Mouse (Mus musculus): ENCODE results near the gene Tspan4. TPM values are rescaled to one million over a fixed set of nuclear protein-coding genes. Genes with fewer than 3 reads are reported as not detected.

Tspan4 gene
- polyA plus RNA-seq, 1 experiment from 2014 or later, result 57.1 TPM

DNA sequence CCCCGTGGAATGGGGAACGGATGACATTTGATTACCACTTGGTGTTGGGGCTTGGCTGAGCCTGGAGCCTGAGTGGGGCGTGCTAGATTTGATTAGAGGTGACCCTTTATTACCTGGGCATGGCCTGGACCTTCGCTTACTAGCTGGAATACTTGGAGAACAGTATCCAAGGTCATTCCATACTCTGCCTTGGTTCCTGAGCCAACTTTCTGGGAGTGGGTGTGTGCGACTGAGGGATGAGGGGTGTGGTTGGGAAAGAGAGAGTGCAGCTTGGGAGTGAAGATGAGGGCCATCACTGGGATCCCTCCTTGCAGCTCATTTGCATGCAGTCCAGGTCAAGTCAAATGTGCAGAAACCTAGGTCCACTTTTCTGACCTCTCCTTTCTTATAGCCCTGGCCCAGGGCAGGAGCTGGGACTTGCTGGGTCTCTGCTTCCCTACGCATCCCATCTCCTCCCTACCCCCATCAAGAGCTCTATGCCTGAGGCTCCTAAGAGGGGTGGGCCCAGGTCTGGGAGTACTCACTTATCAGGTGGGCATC is 8.1 kb downstream of the Tspan4 start:
- Histone ChIP-seq H3K9ac (peak overlapping the region; percentile 80), H3K4me1 (replicated peaks) (peaks cover 77% of the 10 kb centered on the region), H3K27ac (replicated peaks) (no peak overlapping the region), H3K27me3 (peaks cover 17% of the 10 kb centered on the region), H3K9me3 (no peaks in the 10 kb centered on the region), H3K4me2 (peak overlapping the region; percentile 89), H3K36me3 (no peaks in the 10 kb centered on the region), H3K4me3 (peak overlapping the region; percentile 62)
- no peak for ATAC-seq (ENCODE audit: low read depth)
- 67% methylated on average over 6 of the region's 6 CpGs for WGBS

DNA sequence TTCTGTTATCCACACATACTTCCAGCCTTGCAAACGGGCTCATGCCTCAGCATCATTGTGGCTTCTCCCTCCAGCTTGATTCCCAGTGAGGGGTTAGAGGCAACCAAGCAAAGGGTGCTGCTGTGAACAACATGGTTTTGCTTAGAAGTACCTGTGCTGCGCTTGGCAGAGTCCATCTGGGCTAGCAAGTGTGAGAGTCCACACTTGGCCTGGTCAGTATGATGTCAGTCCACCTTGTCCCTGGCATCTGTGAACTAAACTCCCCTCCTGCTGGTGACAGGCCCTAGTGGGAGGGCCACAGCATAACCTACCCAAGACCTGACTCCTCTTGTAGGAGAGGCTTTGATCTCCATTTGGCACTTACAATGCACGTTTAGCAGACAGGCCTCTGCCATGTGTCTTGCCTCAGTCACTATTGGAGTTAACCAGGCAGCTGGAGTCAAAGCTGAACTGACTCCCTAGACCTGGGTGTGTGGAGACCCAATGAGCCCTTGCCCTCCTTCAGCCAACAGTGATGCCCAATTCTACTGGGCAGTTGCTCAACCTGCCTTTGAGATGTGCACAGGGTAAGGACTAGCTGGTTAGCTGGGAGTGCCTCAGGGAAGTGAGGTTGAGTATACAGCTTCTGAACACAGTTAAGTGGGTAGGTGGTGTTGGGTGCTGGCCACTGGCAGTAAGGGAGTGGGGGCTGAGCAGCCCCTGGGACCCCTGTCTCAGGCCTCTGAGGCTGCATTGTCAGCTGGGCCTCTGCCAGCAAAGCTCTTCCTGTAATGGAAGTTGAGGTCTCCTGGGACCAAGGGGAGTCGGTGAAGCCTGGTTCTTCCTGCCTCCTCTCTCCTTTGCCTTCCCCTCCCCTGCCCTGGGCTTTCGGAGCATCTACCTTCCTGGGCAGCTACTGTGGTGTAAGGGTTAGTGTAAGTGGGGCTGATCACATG is 9.4 kb downstream of the Tspan4 start:
- ATAC-seq (ENCODE audit: low read depth), result no peak
- peaks cover 77% of the 10 kb centered on the region for H3K4me1 ChIP-seq (replicated peaks)
- H3K27ac ChIP-seq (replicated peaks), result peak overlapping the region; percentile 59
- H3K9ac ChIP-seq, result no peak overlapping the region
- H3K27me3 ChIP-seq, result peaks cover 14% of the 10 kb centered on the region
- H3K4me2 ChIP-seq, result peak overlapping the region; percentile 89
- no peaks in the 10 kb centered on the region for H3K36me3 ChIP-seq
- H3K4me3 ChIP-seq, result no peak overlapping the region
- no peaks in the 10 kb centered on the region for H3K9me3 ChIP-seq
- WGBS, result 60% methylated on average over 5 of the region's 5 CpGs

DNA sequence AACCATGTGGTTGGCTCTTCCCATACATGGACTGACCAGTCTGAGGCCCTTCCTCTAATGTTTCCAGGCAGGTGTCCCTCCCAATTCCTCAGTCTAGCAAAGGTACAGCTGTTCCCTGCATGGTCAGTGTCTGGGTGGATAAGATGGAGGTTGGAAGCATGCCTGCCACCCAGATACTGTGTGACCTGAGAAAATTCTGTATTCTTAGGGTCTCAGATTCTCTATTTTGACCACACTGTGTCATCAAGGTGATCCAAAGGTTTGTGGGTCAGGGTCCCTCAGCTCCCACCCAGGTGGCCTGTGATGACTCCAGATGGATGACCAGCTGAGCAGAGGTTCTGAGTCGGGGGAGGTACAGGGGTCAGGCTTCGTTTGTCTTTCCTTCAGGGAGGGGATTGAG is 10.1 kb downstream of the Tspan4 start:
- Histone ChIP-seq H3K36me3 (no peaks in the 10 kb centered on the region), H3K9ac (no peak overlapping the region), H3K4me3 (no peak overlapping the region), H3K9me3 (no peaks in the 10 kb centered on the region), H3K4me1 (replicated peaks) (peaks cover 76% of the 10 kb centered on the region), H3K27ac (replicated peaks) (no peak overlapping the region), H3K4me2 (no peak overlapping the region), H3K27me3 (peaks cover 14% of the 10 kb centered on the region)
- ATAC-seq (ENCODE audit: low read depth), result no peak
- WGBS, result 86% methylated on average over 2 of the region's 2 CpGs

DNA sequence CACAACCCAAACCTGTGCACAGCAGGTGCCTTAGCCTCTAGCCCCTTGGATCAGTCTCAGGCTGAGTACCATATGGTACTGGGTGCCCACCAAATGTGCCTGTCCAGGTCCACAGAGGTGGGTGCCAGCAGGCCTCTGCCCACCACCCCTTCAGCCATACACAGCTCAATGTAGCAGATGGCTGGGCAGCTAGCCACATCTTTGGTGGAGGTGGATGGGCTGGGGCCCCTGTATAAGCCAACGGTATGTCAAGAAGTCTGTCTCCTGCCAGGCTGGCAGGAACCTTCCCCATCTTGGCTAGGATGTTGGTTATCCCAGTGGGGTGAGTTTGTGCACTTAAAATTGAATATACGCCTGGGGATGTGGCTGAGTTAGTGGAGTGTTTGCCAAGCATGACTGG is 10.6 kb downstream of the Tspan4 start:
- 0 out of 2 replicates have a peak, but pooled peaks cover 1% of the 10 kb centered on the region for H3K36me3 ChIP-seq
- peaks cover 72% of the 10 kb centered on the region for H3K4me1 ChIP-seq (replicated peaks)
- H3K9me3 ChIP-seq, result no peaks in the 10 kb centered on the region
- ATAC-seq (ENCODE audit: low read depth), result no peak
- H3K27me3 ChIP-seq, result peaks cover 14% of the 10 kb centered on the region
- H3K4me2 ChIP-seq, result no peak overlapping the region
- 85% methylated on average over 2 of the region's 2 CpGs for WGBS
- no peak overlapping the region for H3K27ac ChIP-seq (replicated peaks)
- H3K9ac ChIP-seq, result no peak overlapping the region
- H3K4me3 ChIP-seq, result no peak overlapping the region

DNA sequence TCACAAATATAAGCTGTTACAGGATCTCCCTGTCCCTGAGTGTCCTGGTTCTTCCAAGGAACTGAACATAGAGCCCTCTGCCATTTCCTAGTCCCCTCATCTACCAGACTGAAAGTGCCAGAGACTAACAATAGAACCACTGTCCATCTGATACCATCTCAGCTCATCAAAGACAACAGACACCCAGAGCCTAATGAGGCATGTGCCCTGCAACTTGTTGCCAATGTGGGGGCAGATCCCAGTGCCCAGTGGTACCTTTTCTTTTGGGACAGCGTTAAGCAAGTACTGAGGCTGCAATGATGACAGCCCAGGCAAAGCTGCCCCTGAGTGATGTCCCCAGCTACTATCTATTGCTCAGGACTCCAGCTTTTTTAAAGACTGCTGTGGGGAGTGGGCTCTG is 11.2 kb downstream of the Tspan4 start:
- Histone ChIP-seq H3K27me3 (peaks cover 14% of the 10 kb centered on the region), H3K4me1 (replicated peaks) (peaks cover 66% of the 10 kb centered on the region), H3K9me3 (no peaks in the 10 kb centered on the region), H3K27ac (replicated peaks) (no peak overlapping the region), H3K4me3 (no peak overlapping the region), H3K9ac (no peak overlapping the region), H3K36me3 (peaks cover 4% of the 10 kb centered on the region; the same call in 1 of the 2 replicates), H3K4me2 (no peak overlapping the region)
- no peak for ATAC-seq (ENCODE audit: low read depth)
- 87% methylated on average over 1 of the region's 1 CpGs for WGBS

DNA sequence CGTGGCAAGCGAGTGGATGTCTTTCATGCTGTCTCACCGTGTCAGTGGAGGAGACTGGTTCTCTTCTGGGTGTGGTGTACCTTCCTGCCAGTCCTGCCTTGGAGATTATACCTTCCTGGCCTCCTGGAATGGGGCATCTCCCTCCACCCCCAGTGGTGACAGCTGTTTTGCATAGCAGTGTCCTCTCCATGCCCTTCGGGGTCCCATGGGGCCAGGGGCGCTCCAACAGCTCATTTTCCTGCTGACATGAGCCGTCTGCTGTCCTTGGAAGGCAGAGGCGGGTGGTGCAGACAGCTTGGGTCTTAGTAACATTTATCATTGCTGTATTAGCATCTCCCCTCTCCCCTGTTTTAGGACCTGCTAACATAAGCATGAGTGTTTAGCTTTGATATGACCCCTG is 12.1 kb downstream of the Tspan4 start:
- H3K27ac ChIP-seq (replicated peaks), result peak overlapping the region; percentile 52; the same call in 1 of the 2 replicates
- WGBS, result 57% methylated on average over 7 of the region's 7 CpGs
- H3K27me3 ChIP-seq, result peaks cover 14% of the 10 kb centered on the region
- no peak overlapping the region for H3K4me2 ChIP-seq
- H3K36me3 ChIP-seq, result peaks cover 13% of the 10 kb centered on the region
- no peak for ATAC-seq (ENCODE audit: low read depth)
- H3K9me3 ChIP-seq, result no peaks in the 10 kb centered on the region
- H3K9ac ChIP-seq, result 0 out of 2 replicates have a peak overlapping the region, but pooled peaks have one; percentile 36
- no peak overlapping the region for H3K4me3 ChIP-seq
- peaks cover 58% of the 10 kb centered on the region for H3K4me1 ChIP-seq (replicated peaks)

DNA sequence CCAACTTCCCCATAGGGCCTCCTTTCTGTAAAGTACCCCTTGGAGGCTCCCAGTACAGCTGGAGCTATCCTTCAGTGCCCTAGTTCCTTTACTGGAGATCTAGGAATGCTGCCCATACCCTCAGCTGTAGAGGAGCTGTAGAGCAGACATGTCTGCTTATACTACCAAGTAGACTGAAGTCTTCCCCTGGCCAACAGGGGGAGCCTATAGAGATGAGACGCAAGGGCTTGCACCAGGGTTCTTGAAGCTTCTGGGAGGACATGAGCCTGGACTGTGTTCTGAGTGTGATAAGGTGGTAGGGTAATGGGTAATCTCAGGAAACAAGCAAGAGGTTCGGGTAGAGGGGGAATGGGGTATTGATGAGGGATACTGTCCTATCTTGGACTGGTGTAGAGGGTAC is 16.1 kb downstream of the Tspan4 start:
- WGBS, result 88% methylated on average over 2 of the region's 2 CpGs
- no peak overlapping the region for H3K4me2 ChIP-seq
- no peak overlapping the region for H3K27ac ChIP-seq (replicated peaks)
- H3K4me3 ChIP-seq, result no peak overlapping the region
- H3K9me3 ChIP-seq, result no peaks in the 10 kb centered on the region
- no peaks in the 10 kb centered on the region for H3K27me3 ChIP-seq
- no peak for ATAC-seq (ENCODE audit: low read depth)
- H3K4me1 ChIP-seq (replicated peaks), result peaks cover 19% of the 10 kb centered on the region
- H3K36me3 ChIP-seq, result peaks cover 41% of the 10 kb centered on the region
- H3K9ac ChIP-seq, result no peak overlapping the region

DNA sequence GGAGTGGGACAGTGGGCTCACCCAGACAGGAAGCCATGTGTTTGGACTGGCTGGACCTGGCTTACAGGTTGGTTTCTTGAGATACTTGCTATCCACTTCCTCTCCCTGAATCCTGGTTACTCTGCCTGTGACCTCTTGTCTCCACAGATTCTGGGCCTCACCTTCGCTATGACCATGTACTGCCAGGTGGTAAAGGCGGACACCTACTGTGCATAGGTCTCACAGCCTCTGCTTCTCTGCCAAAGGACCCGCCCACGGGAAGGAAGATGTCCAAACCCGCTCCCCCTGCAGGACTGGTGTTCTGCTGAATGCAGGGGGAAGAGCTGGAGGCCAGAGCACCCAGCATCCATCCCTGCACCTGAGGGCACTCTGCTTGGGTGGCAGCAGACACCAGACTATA is 17.7 kb downstream of the Tspan4 start:
- no peaks in the 10 kb centered on the region for H3K27me3 ChIP-seq
- H3K36me3 ChIP-seq, result peaks cover 53% of the 10 kb centered on the region
- H3K9me3 ChIP-seq, result no peaks in the 10 kb centered on the region
- no peak overlapping the region for H3K4me3 ChIP-seq
- 91% methylated on average over 5 of the region's 5 CpGs for WGBS
- H3K4me2 ChIP-seq, result no peak overlapping the region
- peaks cover 3% of the 10 kb centered on the region; the same call in 1 of the 2 replicates for H3K4me1 ChIP-seq (replicated peaks)
- no peak for ATAC-seq (ENCODE audit: low read depth)
- no peak overlapping the region for H3K27ac ChIP-seq (replicated peaks)
- H3K9ac ChIP-seq, result no peak overlapping the region

DNA sequence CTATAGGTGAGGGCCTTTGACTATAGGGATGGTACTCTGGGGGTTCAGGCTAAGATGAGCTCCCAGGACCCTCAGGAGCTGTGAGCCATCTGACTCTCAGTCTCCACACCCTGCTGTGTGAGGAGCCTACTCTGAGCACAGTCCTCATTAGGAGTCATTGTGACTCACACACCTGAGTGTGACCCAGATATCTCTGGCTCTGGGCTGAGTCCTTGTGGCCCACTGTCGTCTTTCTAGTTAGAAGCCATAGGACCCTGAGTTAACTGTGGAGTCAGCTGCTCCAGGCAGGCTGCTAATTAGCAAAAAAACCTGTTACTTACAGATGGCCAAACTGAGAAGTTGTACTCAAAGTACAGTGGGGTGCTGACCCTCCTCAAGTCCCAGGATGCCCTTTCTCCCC is 18.7 kb downstream of the Tspan4 start:
- Histone ChIP-seq H3K9me3 (no peaks in the 10 kb centered on the region), H3K4me2 (no peak overlapping the region), H3K4me3 (no peak overlapping the region), H3K9ac (no peak overlapping the region), H3K36me3 (peaks cover 58% of the 10 kb centered on the region), H3K27me3 (no peaks in the 10 kb centered on the region), H3K4me1 (replicated peaks) (no peaks in the 10 kb centered on the region), H3K27ac (replicated peaks) (no peak overlapping the region)
- no peak for ATAC-seq (ENCODE audit: low read depth)
- 91% methylated on average over 1 of the region's 1 CpGs for WGBS

DNA sequence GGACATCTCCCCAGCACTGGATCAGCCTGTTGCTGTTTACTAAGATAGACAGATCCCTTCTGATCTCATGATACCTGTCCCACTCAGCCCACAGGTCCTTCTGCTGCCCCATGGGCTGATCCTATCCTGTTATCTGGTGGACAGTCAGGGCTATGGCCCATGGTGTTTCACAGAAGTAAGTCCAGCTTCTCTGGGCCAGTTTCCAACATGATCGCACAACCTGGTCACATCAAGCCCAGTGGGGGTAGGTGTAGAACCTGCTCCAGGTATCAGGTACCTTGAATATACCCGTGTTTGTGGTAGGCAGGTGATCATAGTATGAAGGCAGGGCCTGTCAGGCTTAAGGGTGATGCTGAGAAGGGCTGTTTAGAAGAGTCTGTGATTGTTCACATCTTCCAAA is 20.3 kb downstream of the Tspan4 start:
- Histone ChIP-seq H3K27me3 (no peaks in the 10 kb centered on the region), H3K4me2 (no peak overlapping the region), H3K4me3 (no peak overlapping the region), H3K9me3 (no peaks in the 10 kb centered on the region), H3K36me3 (peaks cover 75% of the 10 kb centered on the region), H3K27ac (replicated peaks) (no peak overlapping the region), H3K4me1 (replicated peaks) (no peaks in the 10 kb centered on the region), H3K9ac (no peak overlapping the region)
- ATAC-seq (ENCODE audit: low read depth), result no peak
- WGBS, result 94% methylated on average over 2 of the region's 2 CpGs

DNA sequence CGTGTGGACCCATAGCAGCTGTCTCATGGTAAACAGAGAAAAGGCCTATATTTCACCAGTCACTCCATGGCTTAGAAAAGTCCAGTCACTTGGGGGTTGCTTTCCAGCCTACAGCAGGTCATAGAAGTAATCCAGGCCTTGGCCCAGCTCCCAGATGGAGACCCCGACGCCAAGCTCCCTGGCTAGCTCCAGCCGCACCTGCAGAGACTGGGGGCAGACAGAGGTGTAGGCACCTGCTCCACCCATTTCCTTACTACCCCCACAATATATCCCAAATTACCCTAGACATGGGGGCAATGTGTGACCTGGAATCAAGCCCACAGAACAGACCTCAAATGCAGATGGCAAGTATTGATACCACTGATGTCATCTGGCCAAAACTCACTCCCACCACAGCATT is 20.9 kb downstream of the Tspan4 start:
- H3K27ac ChIP-seq (replicated peaks), result no peak overlapping the region
- no peak overlapping the region for H3K9ac ChIP-seq
- 93% methylated on average over 4 of the region's 4 CpGs for WGBS
- H3K9me3 ChIP-seq, result no peaks in the 10 kb centered on the region
- no peak overlapping the region for H3K4me3 ChIP-seq
- H3K4me1 ChIP-seq (replicated peaks), result no peaks in the 10 kb centered on the region
- peaks cover 75% of the 10 kb centered on the region for H3K36me3 ChIP-seq
- ATAC-seq (ENCODE audit: low read depth), result no peak
- no peaks in the 10 kb centered on the region for H3K27me3 ChIP-seq
- no peak overlapping the region for H3K4me2 ChIP-seq

DNA sequence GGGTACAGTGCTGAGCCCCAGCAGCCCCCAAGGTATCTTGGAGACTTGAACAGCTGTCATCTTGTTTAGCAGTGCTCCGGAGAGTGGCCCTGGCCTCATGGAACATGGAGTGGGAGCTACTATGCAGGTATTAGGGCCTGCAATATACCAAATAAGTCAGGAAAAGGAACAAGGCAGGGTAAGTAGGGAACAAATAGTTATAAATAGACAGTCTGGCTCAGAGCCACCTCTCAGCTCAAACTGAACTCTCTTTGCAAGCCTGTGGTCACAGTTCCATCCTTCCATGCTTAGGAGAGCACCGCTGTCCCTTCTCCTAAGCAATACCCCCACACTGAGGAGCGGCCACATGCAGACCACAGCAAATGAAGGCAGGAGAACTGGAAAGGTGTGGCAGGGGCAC is 22.6 kb downstream of the Tspan4 start:
- ATAC-seq (ENCODE audit: low read depth), result no peak
- H3K27me3 ChIP-seq, result no peaks in the 10 kb centered on the region
- no peaks in the 10 kb centered on the region for H3K9me3 ChIP-seq
- no peak overlapping the region for H3K9ac ChIP-seq
- H3K4me2 ChIP-seq, result no peak overlapping the region
- H3K4me1 ChIP-seq (replicated peaks), result no peaks in the 10 kb centered on the region
- H3K36me3 ChIP-seq, result peaks cover 73% of the 10 kb centered on the region
- 96% methylated on average over 3 of the region's 3 CpGs for WGBS
- no peak overlapping the region for H3K4me3 ChIP-seq
- no peak overlapping the region for H3K27ac ChIP-seq (replicated peaks)

Measured in neural tube, embryonic 13.5 days (tissue).